Comparison of ENCODE assay signal across 8 mouse cellular contexts in genomic region chr9:24503858-24504219, GRCm38 (mm10). TPM values are rescaled to one million over a fixed set of nuclear protein-coding genes. Genes with fewer than 3 reads are reported as not detected.
A peak's percentile ranks its signal among the peaks of the same experiment; 100 is the strongest.
DNase-seq lines count a peak whose midpoint lies in the region; ATAC-seq and TF ChIP-seq lines count a peak whose summit lies in the region.

No protein-coding gene starts in this region.

- peak overlapping the region; percentile 71 for H3K4me2 ChIP-seq in forebrain, embryonic 13.5 days
- H3K4me2 ChIP-seq in limb, embryonic 12.5 days = peak overlapping the region; percentile 76

- no peak for TF ChIP-seq POLR2A in MEL (IDR thresholded peaks at IDR 0.05; ENCODE audit: control insufficient read depth in 1 of 2, insufficient read depth in 1 of 2, low read depth in 1 of 2, low read length in 2 of 2, poor library complexity in 1 of 2)
- TF ChIP-seq POLR2A in olfactory bulb, adult 2 months (IDR thresholded peaks at IDR 0.05; ENCODE audit: insufficient read depth, low read depth, low read length) = no peak

- peaks cover 23 to 25% of the 10 kb centered on the region in 2 experiments for H3K4me1 ChIP-seq in MEL (ENCODE audit: control insufficient read depth in 1 of 2, insufficient read depth in 2 of 2, low read length in 2 of 2)
- peaks cover 34% of the 10 kb centered on the region for H3K4me1 ChIP-seq in forebrain, embryonic 13.5 days
- peaks cover 10% of the 10 kb centered on the region for H3K4me1 ChIP-seq in limb, embryonic 12.5 days (replicated peaks)
- peaks cover 6% of the 10 kb centered on the region; the same call in 1 of the 2 replicates for H3K4me1 ChIP-seq in olfactory bulb, adult 2 months (ENCODE audit: control insufficient read depth, insufficient read depth, low read length)

- 2% methylated on average over 5 of the region's 5 CpGs for WGBS in forebrain, embryonic 13.5 days
- 5% methylated on average over 5 of the region's 5 CpGs for WGBS in limb, embryonic 12.5 days
- 2% methylated on average over 5 of the region's 5 CpGs for WGBS in olfactory bulb, adult 2 months

- H3K9me3 ChIP-seq in MEL (replicated peaks; ENCODE audit: insufficient read depth, low read length) = no peaks in the 10 kb centered on the region
- no peaks in the 10 kb centered on the region for H3K9me3 ChIP-seq in forebrain, embryonic 13.5 days (replicated peaks)
- H3K9me3 ChIP-seq in limb, embryonic 12.5 days = no peaks in the 10 kb centered on the region

- no peak for TF ChIP-seq RAD21 in MEL (IDR thresholded peaks at IDR 0.05; ENCODE audit: low read depth, low read length)

- peaks cover 0 to 32% of the 10 kb centered on the region in 2 experiments; a peak in 2 of 4 replicates for H3K36me3 ChIP-seq in MEL (ENCODE audit: control insufficient read depth in 1 of 2, insufficient read depth in 2 of 2, low read length in 2 of 2)
- H3K36me3 ChIP-seq in forebrain, embryonic 13.5 days (ENCODE audit: poor library complexity, severe bottlenecking) = no peaks in the 10 kb centered on the region
- no peaks in the 10 kb centered on the region for H3K36me3 ChIP-seq in limb, embryonic 12.5 days

- no peaks in the 10 kb centered on the region for H3K27me3 ChIP-seq in MEL (ENCODE audit: control insufficient read depth in 1 of 2, insufficient read depth in 2 of 2, low read length in 2 of 2)
- no peaks in the 10 kb centered on the region for H3K27me3 ChIP-seq in forebrain, embryonic 13.5 days
- no peaks in the 10 kb centered on the region for H3K27me3 ChIP-seq in limb, embryonic 12.5 days

- intact Hi-C loops in gastrocnemius, adult 2 months (cut with DNase I) = loop anchor here (10.0 kb wide), 1 partner anchor 919 kb away; no protein-coding TSS in a partner anchor
- intact Hi-C loops in gastrocnemius, postnatal 36 days (cut with DNase I) = no loop called here
- intact Hi-C loops in left cerebral cortex, postnatal 25 days (cut with DNase I) = loop anchor here (5.0 to 10.0 kb wide), 5 partner anchors 222 to 1039 kb away; no protein-coding TSS in a partner anchor

- DNase-seq in gastrocnemius, adult 2 months = no peak
- DNase-seq in gastrocnemius, postnatal 36 days = no peak
- peak; percentile 63 for DNase-seq in MEL (ENCODE audit: low read depth, low spot score)
- DNase-seq in left cerebral cortex, adult 18-20 months (ENCODE audit: low spot score in 2 of 2) = no peak
- no peak for DNase-seq in left cerebral cortex, postnatal 25 days (ENCODE audit: low spot score in 2 of 2)

- H3K79me2 ChIP-seq in MEL (ENCODE audit: control insufficient read depth, insufficient read depth, low read length, poor library complexity) = peaks cover 39% of the 10 kb centered on the region

- H3K9ac ChIP-seq in MEL (ENCODE audit: control insufficient read depth, low read depth, low read length, poor library complexity, severe bottlenecking) = peak overlapping the region; percentile 99
- H3K9ac ChIP-seq in forebrain, embryonic 13.5 days = peak overlapping the region; percentile 86
- no peak overlapping the region for H3K9ac ChIP-seq in limb, embryonic 12.5 days (replicated peaks)

- TF ChIP-seq EP300 in MEL (IDR thresholded peaks at IDR 0.05; ENCODE audit: low read depth in 1 of 2, low read length in 2 of 2) = no peak

- no peak for TF ChIP-seq CTCF in gastrocnemius, adult 2 months (IDR thresholded peaks at IDR 0.05)
- no peak for TF ChIP-seq CTCF in MEL (IDR thresholded peaks at IDR 0.05 in 2 of 3, conservative IDR thresholded peaks at IDR 0.05 in 1 of 3; ENCODE audit: control insufficient read depth in 1 of 3, insufficient read depth in 1 of 3, low read depth in 2 of 3, low read length in 3 of 3, poor library complexity in 1 of 3, severe bottlenecking in 1 of 3)
- TF ChIP-seq CTCF in olfactory bulb, adult 2 months (IDR thresholded peaks at IDR 0.05; ENCODE audit: insufficient read depth, low read depth, low read length) = no peak

- H3K4me3 ChIP-seq in gastrocnemius, adult 2 months = peak overlapping the region; percentile 87
- H3K4me3 ChIP-seq in MEL (ENCODE audit: control insufficient read depth in 1 of 2, insufficient read depth in 1 of 2, low read depth in 2 of 2, low read length in 2 of 2) = peak overlapping the region; percentile 80 to 96
- peak overlapping the region; percentile 73 for H3K4me3 ChIP-seq in forebrain, embryonic 13.5 days
- peak overlapping the region; percentile 72 for H3K4me3 ChIP-seq in limb, embryonic 12.5 days (replicated peaks)
- H3K4me3 ChIP-seq in olfactory bulb, adult 2 months (ENCODE audit: insufficient read depth, low read depth, low read length) = no peak overlapping the region

- peak; percentile 0; the same call in 1 of the 2 replicates for ATAC-seq in forebrain, embryonic 13.5 days
- ATAC-seq in limb, embryonic 12.5 days (ENCODE audit: insufficient number of reproducible peaks, insufficient read depth, low FRiP score, low TSS enrichment, low read depth) = no peak

- peak overlapping the region; percentile 88 for H3K27ac ChIP-seq in gastrocnemius, adult 2 months
- H3K27ac ChIP-seq in MEL (ENCODE audit: control insufficient read depth, low read depth, low read length) = peak overlapping the region; percentile 86
- H3K27ac ChIP-seq in forebrain, embryonic 13.5 days = peak overlapping the region; percentile 91
- H3K27ac ChIP-seq in limb, embryonic 12.5 days = peak overlapping the region; percentile 83
- peak overlapping the region; percentile 79; the same call in 1 of the 2 replicates for H3K27ac ChIP-seq in olfactory bulb, adult 2 months (ENCODE audit: insufficient read depth, low read depth, low read length)

TF ChIP-seq in MEL, 35 proteins besides CTCF, POLR2A, EP300 and RAD21:
- TF ChIP-seq SIN3A (IDR thresholded peaks at IDR 0.05; ENCODE audit: low read length) (peak; percentile 65), CHD1 (IDR thresholded peaks at IDR 0.05; ENCODE audit: low read depth, low read length) (0 out of 2 replicates have a peak, but pooled peaks have one; percentile 55), HCFC1 (IDR thresholded peaks at IDR 0.05; ENCODE audit: low read depth, low read length) (no peak)
TF ChIP-seq in MEL: peak in this region for 2.

RNA-seq across cellular contexts. Expression of gene Dpy19l1, which starts 0.9 kb away (rescaled TPM):
- total RNA-seq in gastrocnemius, adult 2 months (2021) = 1 to 10 TPM; 3.6 to 5.7 TPM
- 1 to 10 TPM; 4.3 to 4.9 TPM for total RNA-seq in gastrocnemius, postnatal 36 days (2021)
- 35.3 TPM in 2 replicates for total RNA-seq in MEL (2012; rRNA removed)
- polyA plus RNA-seq in MEL (2012; ENCODE audit: insufficient read depth in 1 of 2, insufficient read length in 2 of 2, low read depth in 1 of 2, low replicate concordance in 2 of 2, missing spikeins in 1 of 2) = 10 to 100 TPM; 26.9 to 71.6 TPM
- 16.3 and 21.1 TPM in 2 replicates for polyA plus RNA-seq in forebrain, embryonic 13.5 days (2015; fragmentation: Nextera tagmentation; extraction: Ambion mirVana)
- 9.4 and 21.2 TPM in 2 replicates for polyA plus RNA-seq in limb, embryonic 12.5 days (2016; fragmentation: Nextera tagmentation; extraction: Ambion mirVana)
- not detected in 2 replicates for polyA plus RNA-seq in olfactory bulb, adult 2 months (2012; ENCODE audit: insufficient read depth, insufficient read length, low replicate concordance, missing spikeins)
- 10 to 100 TPM; 77.4 to 80.0 TPM for total RNA-seq in left cerebral cortex, adult 18-20 months (2021)
- total RNA-seq in left cerebral cortex, postnatal 25 days (2021) = 10 to 100 TPM; 73.9 to 75.0 TPM
